Mouse (Mus musculus): ENCODE measurements around the gene Hid1. TPM values are rescaled to one million over a fixed set of nuclear protein-coding genes. Genes with fewer than 3 reads are reported as not detected.

Hid1 gene
- polyA plus RNA-seq, 1 experiment from 2014 or later: 4.0 TPM

GRCm38 (mm10) chr11:115303167-115303566, 64.4 kb downstream of the Hid1 start:
- Histone ChIP-seq H3K36me3 (no peaks in the 10 kb centered on the region), H3K27ac (no peak overlapping the region), H3K27me3 (peaks cover 35% of the 10 kb centered on the region), H3K4me2 (no peak overlapping the region), H3K4me3 (no peak overlapping the region), H3K9ac (no peak overlapping the region), H3K4me1 (peaks cover 13% of the 10 kb centered on the region), H3K9me3 (peaks cover 4% of the 10 kb centered on the region; the same call in 1 of the 2 replicates)
- whole genome bisulfite sequencing: 73% methylated on average over 8 of the region's 8 CpGs
- no peak for ATAC-seq (ENCODE audit: insufficient number of reproducible peaks, insufficient read depth, low FRiP score, low TSS enrichment, low read depth)

- WGBS: 83% methylated on average over 2 of the region's 2 CpGs
- Histone ChIP-seq H3K4me2 (no peak overlapping the region), H3K9ac (no peak overlapping the region), H3K27me3 (peaks cover 40% of the 10 kb centered on the region), H3K4me1 (peaks cover 11% of the 10 kb centered on the region), H3K27ac (no peak overlapping the region), H3K36me3 (no peaks in the 10 kb centered on the region), H3K4me3 (no peak overlapping the region), H3K9me3 (peaks cover 4% of the 10 kb centered on the region; the same call in 1 of the 2 replicates)
- no peak for ATAC-seq (ENCODE audit: insufficient number of reproducible peaks, insufficient read depth, low FRiP score, low TSS enrichment, low read depth)
Measured at GRCm38 (mm10) chr11:115301351-115301750, 66.2 kb downstream of the Hid1 start.

- WGBS: 78% methylated on average over 4 of the region's 4 CpGs
- Histone ChIP-seq H3K27me3 (peaks cover 45% of the 10 kb centered on the region), H3K27ac (no peak overlapping the region), H3K9ac (no peak overlapping the region), H3K4me3 (no peak overlapping the region), H3K4me1 (peaks cover 11% of the 10 kb centered on the region), H3K4me2 (no peak overlapping the region), H3K9me3 (peaks cover 4% of the 10 kb centered on the region; the same call in 1 of the 2 replicates), H3K36me3 (no peaks in the 10 kb centered on the region)
- no peak for ATAC-seq (ENCODE audit: insufficient number of reproducible peaks, insufficient read depth, low FRiP score, low TSS enrichment, low read depth)
Measured at GRCm38 (mm10) chr11:115300745-115301144, 66.8 kb downstream of the Hid1 start.

DNA sequence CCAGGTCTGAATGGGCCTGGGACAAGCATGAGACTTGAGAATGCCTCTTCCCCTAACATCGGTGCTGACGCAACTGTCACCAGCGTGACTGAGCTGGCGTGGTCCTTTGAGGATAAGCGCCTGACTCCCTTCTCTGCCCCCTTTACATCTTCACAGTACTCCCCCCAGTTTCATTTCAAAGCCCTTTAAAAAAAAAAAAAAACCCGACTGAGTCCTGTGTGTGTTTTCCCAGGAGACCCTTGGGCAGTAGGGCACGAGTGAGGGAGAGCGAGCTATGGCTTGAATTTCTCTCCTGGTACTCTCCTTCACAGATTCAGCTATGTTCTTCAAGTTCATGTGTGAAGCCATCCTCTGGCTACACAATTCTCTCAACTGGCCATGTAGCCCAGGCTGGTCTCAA, 69.4 kb downstream of the Hid1 start:
- Histone ChIP-seq H3K36me3 (no peaks in the 10 kb centered on the region), H3K4me2 (no peak overlapping the region), H3K27ac (no peak overlapping the region), H3K4me1 (peaks cover 7% of the 10 kb centered on the region; the same call in 1 of the 2 replicates), H3K9me3 (peaks cover 4% of the 10 kb centered on the region; the same call in 1 of the 2 replicates), H3K27me3 (peaks cover 42% of the 10 kb centered on the region), H3K9ac (no peak overlapping the region), H3K4me3 (no peak overlapping the region)
- no peak for ATAC-seq (ENCODE audit: insufficient number of reproducible peaks, insufficient read depth, low FRiP score, low TSS enrichment, low read depth)
- WGBS: 53% methylated on average over 8 of the region's 8 CpGs

Other genes with a start within 250 kb of the Hid1 start
- gene Cd300lf, start 233.8 kb downstream of the Hid1 start, polyA plus RNA-seq (2015; fragmentation: Nextera tagmentation; extraction: Ambion mirVana): 0.38 and 0.56 TPM in 2 replicates
- gene Slc9a3r1, start 204.4 kb downstream of the Hid1 start, polyA plus RNA-seq (2015; fragmentation: Nextera tagmentation; extraction: Ambion mirVana): 28.3 and 36.0 TPM in 2 replicates
- gene Tmem104, start 180.3 kb downstream of the Hid1 start, polyA plus RNA-seq (2015; fragmentation: Nextera tagmentation; extraction: Ambion mirVana): 11.9 and 13.9 TPM in 2 replicates
- 21.2 and 23.9 TPM in 2 replicates for gene Nat9, start 179.9 kb downstream of the Hid1 start, polyA plus RNA-seq (2015; fragmentation: Nextera tagmentation; extraction: Ambion mirVana)
- gene Grin2c, start 100.5 kb downstream of the Hid1 start, polyA plus RNA-seq (2015; fragmentation: Nextera tagmentation; extraction: Ambion mirVana): not detected in 2 replicates
- gene Fdxr, start 90.7 kb downstream of the Hid1 start, polyA plus RNA-seq (2015; fragmentation: Nextera tagmentation; extraction: Ambion mirVana): 14.5 and 15.3 TPM in 2 replicates
- gene Fads6, start 70.1 kb downstream of the Hid1 start, polyA plus RNA-seq (2015; fragmentation: Nextera tagmentation; extraction: Ambion mirVana): 0.31 and 0.43 TPM in 2 replicates
- gene Otop2, start 60.6 kb downstream of the Hid1 start, polyA plus RNA-seq (2015; fragmentation: Nextera tagmentation; extraction: Ambion mirVana): 0.20 TPM in 1 of 2 replicates, not detected in the other
- not detected in 2 replicates for gene Ush1g, start 45.7 kb downstream of the Hid1 start, polyA plus RNA-seq (2015; fragmentation: Nextera tagmentation; extraction: Ambion mirVana)
- 0.14 TPM in 1 of 2 replicates, not detected in the other for gene Otop3, start 33.0 kb downstream of the Hid1 start, polyA plus RNA-seq (2015; fragmentation: Nextera tagmentation; extraction: Ambion mirVana)
- 12.3 and 14.1 TPM in 2 replicates for gene Cdr2l, start 14.2 kb upstream of the Hid1 start, polyA plus RNA-seq (2015; fragmentation: Nextera tagmentation; extraction: Ambion mirVana)
- 173 and 181 TPM in 2 replicates for gene Mrpl58, start 36.0 kb upstream of the Hid1 start, polyA plus RNA-seq (2015; fragmentation: Nextera tagmentation; extraction: Ambion mirVana)
- 880 and 943 TPM in 2 replicates for gene Atp5h, start 52.2 kb upstream of the Hid1 start, polyA plus RNA-seq (2015; fragmentation: Nextera tagmentation; extraction: Ambion mirVana)
- 9.6 and 17.5 TPM in 2 replicates for gene Kctd2, start 52.4 kb upstream of the Hid1 start, polyA plus RNA-seq (2015; fragmentation: Nextera tagmentation; extraction: Ambion mirVana)
- gene Trim80, start 72.8 kb upstream of the Hid1 start, polyA plus RNA-seq (2015; fragmentation: Nextera tagmentation; extraction: Ambion mirVana): 0.14 TPM in 1 of 2 replicates, not detected in the other
- gene Slc16a5, start 94.7 kb upstream of the Hid1 start, polyA plus RNA-seq (2015; fragmentation: Nextera tagmentation; extraction: Ambion mirVana): 0.17 and 0.44 TPM in 2 replicates
- gene Armc7, start 107.9 kb upstream of the Hid1 start, polyA plus RNA-seq (2015; fragmentation: Nextera tagmentation; extraction: Ambion mirVana): 11.6 and 11.9 TPM in 2 replicates
- 77.2 and 85.3 TPM in 2 replicates for gene Nt5c, start 124.1 kb upstream of the Hid1 start, polyA plus RNA-seq (2015; fragmentation: Nextera tagmentation; extraction: Ambion mirVana)
- gene Jpt1, start 146.6 kb upstream of the Hid1 start, polyA plus RNA-seq (2015; fragmentation: Nextera tagmentation; extraction: Ambion mirVana): 566 and 584 TPM in 2 replicates
- gene Sumo2, start 168.5 kb upstream of the Hid1 start, polyA plus RNA-seq (2015; fragmentation: Nextera tagmentation; extraction: Ambion mirVana): 1,193 and 1,231 TPM in 2 replicates
- 180 and 186 TPM in 2 replicates for gene Nup85, start 196.7 kb upstream of the Hid1 start, polyA plus RNA-seq (2015; fragmentation: Nextera tagmentation; extraction: Ambion mirVana)
- gene Mrps7, start 236.2 kb upstream of the Hid1 start, polyA plus RNA-seq (2015; fragmentation: Nextera tagmentation; extraction: Ambion mirVana): 92.8 and 95.6 TPM in 2 replicates
- gene Gga3, start 236.3 kb upstream of the Hid1 start, polyA plus RNA-seq (2015; fragmentation: Nextera tagmentation; extraction: Ambion mirVana): 18.9 and 24.6 TPM in 2 replicates
- 20.2 and 20.6 TPM in 2 replicates for gene Mif4gd, start 245.2 kb upstream of the Hid1 start, polyA plus RNA-seq (2015; fragmentation: Nextera tagmentation; extraction: Ambion mirVana)